Mouse (Mus musculus): ENCODE measurements around the gene Luzp1. TPM values are rescaled to one million over a fixed set of nuclear protein-coding genes. Genes with fewer than 3 reads are reported as not detected.

Gene Luzp1
- polyA plus RNA-seq, 1 experiment from 2014 or later = 135 TPM

GRCm38 (mm10) chr4:136568629-136569028, 99.1 kb downstream of the Luzp1 start:
- H3K4me3 ChIP-seq = no peak overlapping the region
- WGBS = 89% methylated on average over 3 of the region's 3 CpGs
- H3K27me3 ChIP-seq (ENCODE audit: low read depth, poor library complexity, severe bottlenecking) = no peaks in the 10 kb centered on the region
- no peaks in the 10 kb centered on the region for H3K4me1 ChIP-seq
- DNase-seq (ENCODE audit: low spot score) = no peak
- no peaks in the 10 kb centered on the region for H3K9me3 ChIP-seq (replicated peaks)
- peaks cover 99% of the 10 kb centered on the region for H3K36me3 ChIP-seq
- H3K27ac ChIP-seq (replicated peaks) = no peak overlapping the region

- Histone ChIP-seq H3K4me3 (no peak overlapping the region), H3K27me3 (ENCODE audit: low read depth, poor library complexity, severe bottlenecking) (no peaks in the 10 kb centered on the region), H3K4me1 (no peaks in the 10 kb centered on the region), H3K36me3 (peaks cover 95% of the 10 kb centered on the region), H3K27ac (replicated peaks) (no peak overlapping the region), H3K9me3 (replicated peaks) (no peaks in the 10 kb centered on the region)
- no peak for DNase-seq (ENCODE audit: low spot score)
Observed at GRCm38 (mm10) chr4:136569998-136570397, 100.4 kb downstream of the Luzp1 start.

GRCm38 (mm10) chr4:136581885-136582284, 112.3 kb downstream of the Luzp1 start:
- DNase-seq (ENCODE audit: low spot score) = no peak
- Histone ChIP-seq H3K27ac (replicated peaks) (no peak overlapping the region), H3K36me3 (peaks cover 30% of the 10 kb centered on the region), H3K27me3 (ENCODE audit: low read depth, poor library complexity, severe bottlenecking) (no peaks in the 10 kb centered on the region), H3K4me3 (no peak overlapping the region), H3K4me1 (peaks cover 4% of the 10 kb centered on the region; the same call in 1 of the 2 replicates), H3K9me3 (replicated peaks) (no peaks in the 10 kb centered on the region)
- 95% methylated on average over 3 of the region's 3 CpGs for WGBS

- DNase-seq (ENCODE audit: low spot score) = no peak
- H3K4me1 ChIP-seq = peaks cover 12% of the 10 kb centered on the region
- no peaks in the 10 kb centered on the region for H3K27me3 ChIP-seq (ENCODE audit: low read depth, poor library complexity, severe bottlenecking)
- H3K36me3 ChIP-seq = peaks cover 49% of the 10 kb centered on the region
- H3K9me3 ChIP-seq (replicated peaks) = no peaks in the 10 kb centered on the region
- no peak overlapping the region for H3K4me3 ChIP-seq
- 85% methylated on average over 4 of the region's 4 CpGs for WGBS
- H3K27ac ChIP-seq (replicated peaks) = no peak overlapping the region
Observed at GRCm38 (mm10) chr4:136587221-136587827, 117.8 kb downstream of the Luzp1 start.

- H3K9me3 ChIP-seq (replicated peaks) = no peaks in the 10 kb centered on the region
- H3K4me1 ChIP-seq = peaks cover 12% of the 10 kb centered on the region
- 96% methylated on average over 4 of the region's 4 CpGs for WGBS
- no peak overlapping the region for H3K27ac ChIP-seq (replicated peaks)
- peaks cover 56% of the 10 kb centered on the region for H3K36me3 ChIP-seq
- no peaks in the 10 kb centered on the region for H3K27me3 ChIP-seq (ENCODE audit: low read depth, poor library complexity, severe bottlenecking)
- no peak overlapping the region for H3K4me3 ChIP-seq
- DNase-seq (ENCODE audit: low spot score) = no peak
Observed at GRCm38 (mm10) chr4:136588003-136588402, 118.4 kb downstream of the Luzp1 start.

- H3K36me3 ChIP-seq = peaks cover 50% of the 10 kb centered on the region
- H3K27me3 ChIP-seq (ENCODE audit: low read depth, poor library complexity, severe bottlenecking) = no peaks in the 10 kb centered on the region
- H3K27ac ChIP-seq (replicated peaks) = no peak overlapping the region
- 84% methylated on average over 4 of the region's 4 CpGs for WGBS
- H3K4me3 ChIP-seq = no peak overlapping the region
- DNase-seq (ENCODE audit: low spot score) = no peak
- H3K9me3 ChIP-seq (replicated peaks) = no peaks in the 10 kb centered on the region
- H3K4me1 ChIP-seq = peaks cover 22% of the 10 kb centered on the region
Observed at GRCm38 (mm10) chr4:136592111-136592510, 122.5 kb downstream of the Luzp1 start.

GRCm38 (mm10) chr4:136594006-136594405, 124.4 kb downstream of the Luzp1 start:
- peaks cover 18% of the 10 kb centered on the region for H3K4me1 ChIP-seq
- H3K4me3 ChIP-seq = no peak overlapping the region
- DNase-seq (ENCODE audit: low spot score) = no peak
- H3K27ac ChIP-seq (replicated peaks) = no peak overlapping the region
- H3K36me3 ChIP-seq = peaks cover 56% of the 10 kb centered on the region
- H3K27me3 ChIP-seq (ENCODE audit: low read depth, poor library complexity, severe bottlenecking) = no peaks in the 10 kb centered on the region
- no peaks in the 10 kb centered on the region for H3K9me3 ChIP-seq (replicated peaks)
- WGBS = 85% methylated on average over 2 of the region's 2 CpGs

- Histone ChIP-seq H3K4me1 (peaks cover 19% of the 10 kb centered on the region), H3K4me3 (no peak overlapping the region), H3K36me3 (peaks cover 55% of the 10 kb centered on the region), H3K9me3 (replicated peaks) (no peaks in the 10 kb centered on the region), H3K27ac (replicated peaks) (no peak overlapping the region), H3K27me3 (ENCODE audit: low read depth, poor library complexity, severe bottlenecking) (no peaks in the 10 kb centered on the region)
- DNase-seq (ENCODE audit: low spot score) = no peak
- whole genome bisulfite sequencing = 89% methylated on average over 6 of the region's 6 CpGs
Observed at GRCm38 (mm10) chr4:136595221-136595620, 125.7 kb downstream of the Luzp1 start.

GRCm38 (mm10) chr4:136598268-136598876, 128.8 kb downstream of the Luzp1 start:
- H3K27ac ChIP-seq (replicated peaks) = no peak overlapping the region
- H3K4me1 ChIP-seq = peaks cover 32% of the 10 kb centered on the region
- no peaks in the 10 kb centered on the region for H3K27me3 ChIP-seq (ENCODE audit: low read depth, poor library complexity, severe bottlenecking)
- no peak for DNase-seq (ENCODE audit: low spot score)
- 95% methylated on average over 7 of the region's 7 CpGs for WGBS
- H3K4me3 ChIP-seq = no peak overlapping the region
- peaks cover 28% of the 10 kb centered on the region for H3K36me3 ChIP-seq
- no peaks in the 10 kb centered on the region for H3K9me3 ChIP-seq (replicated peaks)

GRCm38 (mm10) chr4:136599869-136600268, 130.3 kb downstream of the Luzp1 start:
- Histone ChIP-seq H3K9me3 (replicated peaks) (no peaks in the 10 kb centered on the region), H3K27ac (replicated peaks) (no peak overlapping the region), H3K36me3 (peaks cover 23% of the 10 kb centered on the region), H3K27me3 (ENCODE audit: low read depth, poor library complexity, severe bottlenecking) (no peaks in the 10 kb centered on the region), H3K4me3 (peak overlapping the region; percentile 99; the same call in 1 of the 2 replicates), H3K4me1 (peaks cover 22% of the 10 kb centered on the region)
- WGBS = 92% methylated on average over 3 of the region's 3 CpGs
- no peak for DNase-seq (ENCODE audit: low spot score)

GRCm38 (mm10) chr4:136600536-136600935, 131.0 kb downstream of the Luzp1 start:
- Histone ChIP-seq H3K4me1 (peaks cover 17% of the 10 kb centered on the region), H3K27me3 (ENCODE audit: low read depth, poor library complexity, severe bottlenecking) (no peaks in the 10 kb centered on the region), H3K36me3 (peaks cover 23% of the 10 kb centered on the region), H3K9me3 (replicated peaks) (no peaks in the 10 kb centered on the region), H3K27ac (replicated peaks) (no peak overlapping the region), H3K4me3 (peak overlapping the region; percentile 99)
- 89% methylated on average over 2 of the region's 2 CpGs for WGBS
- DNase-seq (ENCODE audit: low spot score) = no peak

GRCm38 (mm10) chr4:136601476-136601875, 131.9 kb downstream of the Luzp1 start:
- H3K36me3 ChIP-seq = peaks cover 23% of the 10 kb centered on the region
- no peaks in the 10 kb centered on the region for H3K27me3 ChIP-seq (ENCODE audit: low read depth, poor library complexity, severe bottlenecking)
- H3K27ac ChIP-seq (replicated peaks) = peak overlapping the region; percentile 99
- H3K4me1 ChIP-seq = peaks cover 17% of the 10 kb centered on the region
- peak overlapping the region; percentile 99 for H3K4me3 ChIP-seq
- peak; percentile 22 for DNase-seq (ENCODE audit: low spot score)
- 4% methylated on average over 13 of the region's 13 CpGs for WGBS
- no peaks in the 10 kb centered on the region for H3K9me3 ChIP-seq (replicated peaks)

- Histone ChIP-seq H3K36me3 (peaks cover 23% of the 10 kb centered on the region), H3K27me3 (ENCODE audit: low read depth, poor library complexity, severe bottlenecking) (no peaks in the 10 kb centered on the region), H3K4me3 (peak overlapping the region; percentile 99), H3K4me1 (peaks cover 17% of the 10 kb centered on the region), H3K27ac (replicated peaks) (peak overlapping the region; percentile 99), H3K9me3 (replicated peaks) (no peaks in the 10 kb centered on the region)
- WGBS = under 1% methylated on average over 68 of the region's 68 CpGs
- DNase-seq (ENCODE audit: low spot score) = peak; percentile 68
Observed at GRCm38 (mm10) chr4:136602018-136602554, 132.5 kb downstream of the Luzp1 start.
